Mouse (Mus musculus) limb, embryonic 14.5 days (tissue): Measurements from ENCODE around the gene Scnn1g. TPM values are rescaled to one million over a fixed set of nuclear protein-coding genes. Genes with fewer than 3 reads are reported as not detected.
A peak's percentile ranks its signal among the peaks of the same experiment; 100 is the strongest.

Experiments
- ATAC-seq: fragments of 200-750 bp; cut with Nextera tagmentation; 2 replicates; pipeline ENCODE4 v1.8.0; 2017; ENCODE audit warnings: low read depth, moderate number of reproducible peaks, moderate TSS enrichment; ENCODE audit not compliant: low FRiP score
- DNase-seq: peaks from one replicate; pipeline ENCODE4 v3.0.0-alpha.2; 2015; ENCODE audit warnings: low spot score
- H3K27ac ChIP-seq: fragments of 300-500 bp; sonication (generic); replicated peaks from 2 replicates; pipeline ENCODE4 v1.5.1; 2014; ENCODE audit warnings: low read depth, mild to moderate bottlenecking, low read length, moderate library complexity, mixed read lengths
- H3K27me3 ChIP-seq: fragments of 300-500 bp; sonication (generic); 2 replicates; pipeline ENCODE4 v1.6.1; 2014; ENCODE audit warnings: low read length, mixed read lengths; ENCODE audit not compliant: control insufficient read depth, insufficient read depth
- H3K36me3 ChIP-seq: fragments of 300-500 bp; sonication (generic); 2 replicates; pipeline ENCODE4 v1.6.1; 2014; ENCODE audit warnings: mild to moderate bottlenecking, low read length, moderate library complexity, mixed read lengths; ENCODE audit not compliant: control insufficient read depth, insufficient read depth
- H3K4me1 ChIP-seq: fragments of 300-500 bp; sonication (generic); 2 replicates; pipeline ENCODE4 v1.6.1; 2014; ENCODE audit warnings: antibody characterized with exemption, low read length, mixed read lengths; ENCODE audit not compliant: control insufficient read depth, insufficient read depth
- H3K4me2 ChIP-seq: fragments of 300-500 bp; sonication (generic); replicated peaks from 2 replicates; pipeline ENCODE4 v1.6.1; 2014; ENCODE audit warnings: low read depth, mild to moderate bottlenecking, low read length, moderate library complexity; ENCODE audit not compliant: severe bottlenecking
- H3K4me3 ChIP-seq: fragments of 300-500 bp; sonication (generic); replicated peaks from 2 replicates; pipeline ENCODE4 v1.5.1; 2014; ENCODE audit warnings: low read length
- H3K9ac ChIP-seq: fragments of 300-500 bp; sonication (generic); 2 replicates; pipeline ENCODE4 v1.6.1; 2014; ENCODE audit warnings: mild to moderate bottlenecking, low read depth, low read length, moderate library complexity; ENCODE audit not compliant: severe bottlenecking
- H3K9me3 ChIP-seq: fragments of 300-500 bp; sonication (generic); 2 replicates; pipeline ENCODE4 v1.6.1; 2016; ENCODE audit warnings: low read length; ENCODE audit not compliant: control insufficient read depth
- POLR2A ChIP-seq: fragments of 200-500 bp; IDR thresholded peaks from 2 replicates; pipeline ENCODE4 v1.8.0; 2012; ENCODE audit warnings: inconsistent platforms, mild to moderate bottlenecking, moderate library complexity, borderline replicate concordance; ENCODE audit not compliant: insufficient read depth, insufficient read length; ENCODE audit errors: extremely low read depth
- WGBS: fragments of 180-500 bp; shearing (Covaris S2); extraction: QIAGEN DNeasy Blood & Tissue Kit; methylation state at CpG from one replicate; pipeline ENCODE4 v1.1.7; 2014; 5-methylcytosine and 5-hydroxymethylcytosine counted together
- polyA plus RNA-seq, 2 experiments: library from polyadenylated mRNA; depleted of rRNA in 1 of 2; stranded (reverse) in 1 of 2; unstranded in 1 of 2; fragments of >200 nt; fragmentation: Nextera tagmentation in 1 of 2; extraction: Ambion mirVana in 1 of 2; gene quantifications; 2 replicates each; pipeline versions ENCODE4 v1.2.1 to v1.2.3; 2012 to 2014

Gene Scnn1g
- polyA plus RNA-seq, 2 experiments, result 0.34 to 0.37 TPM

DNA sequence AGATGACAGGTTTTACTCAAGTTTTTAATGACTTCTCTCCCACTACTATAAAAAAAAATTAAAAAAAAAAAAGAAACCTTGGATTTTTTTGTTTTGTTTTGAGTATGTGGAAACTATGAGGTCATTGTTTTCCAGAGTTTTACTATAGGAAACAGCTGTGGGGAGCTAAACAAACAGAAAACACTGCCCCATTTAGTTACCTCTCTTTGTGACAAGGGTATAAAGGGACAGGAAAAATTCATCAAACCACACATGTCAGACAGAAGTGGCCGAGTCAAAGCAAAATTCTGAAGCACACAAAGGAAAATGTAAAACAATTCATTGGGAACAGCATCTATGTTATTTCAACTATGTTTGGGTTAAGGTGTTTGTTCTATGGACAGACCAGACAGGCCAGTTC, 36.7 kb upstream of the Scnn1g start:
- Histone ChIP-seq H3K9ac (no peak overlapping the region), H3K4me3 (no peak overlapping the region), H3K27ac (no peak overlapping the region), H3K4me2 (no peak overlapping the region), H3K9me3 (no peaks in the 10 kb centered on the region), H3K4me1 (no peaks in the 10 kb centered on the region), H3K27me3 (no peaks in the 10 kb centered on the region), H3K36me3 (no peaks in the 10 kb centered on the region)
- ATAC-seq (no peak), DNase-seq (no peak)
- 39% methylated on average over 1 of the region's 1 CpGs for WGBS
- no peak for TF ChIP-seq POLR2A

DNA sequence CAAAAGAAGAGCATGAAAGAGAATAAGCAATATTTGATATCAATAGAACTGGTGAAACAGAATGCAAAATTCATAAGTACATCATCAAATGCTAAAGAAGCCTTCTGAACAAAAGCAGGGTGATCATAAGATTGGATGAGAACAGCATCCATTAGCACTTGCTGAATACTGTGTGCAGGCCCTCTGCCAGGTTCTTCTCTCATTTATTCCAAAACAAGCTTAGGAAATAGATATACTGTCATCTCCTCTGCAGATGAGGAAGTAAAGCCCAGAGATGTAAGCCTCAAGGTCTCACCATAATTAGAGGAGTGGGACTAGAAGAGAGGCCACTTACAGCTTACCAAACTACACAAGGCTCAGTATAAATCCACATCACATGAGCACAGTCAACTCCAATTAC, 35.1 kb upstream of the Scnn1g start:
- H3K9me3 ChIP-seq, result no peaks in the 10 kb centered on the region
- no peaks in the 10 kb centered on the region for H3K4me1 ChIP-seq
- H3K4me2 ChIP-seq, result no peak overlapping the region
- no peak overlapping the region for H3K9ac ChIP-seq
- no peak for ATAC-seq
- no peak for TF ChIP-seq POLR2A
- no peak for DNase-seq
- H3K27ac ChIP-seq, result no peak overlapping the region
- 0 out of 2 replicates have a peak, but pooled peaks cover 2% of the 10 kb centered on the region for H3K36me3 ChIP-seq
- H3K27me3 ChIP-seq, result no peaks in the 10 kb centered on the region
- no peak overlapping the region for H3K4me3 ChIP-seq

DNA sequence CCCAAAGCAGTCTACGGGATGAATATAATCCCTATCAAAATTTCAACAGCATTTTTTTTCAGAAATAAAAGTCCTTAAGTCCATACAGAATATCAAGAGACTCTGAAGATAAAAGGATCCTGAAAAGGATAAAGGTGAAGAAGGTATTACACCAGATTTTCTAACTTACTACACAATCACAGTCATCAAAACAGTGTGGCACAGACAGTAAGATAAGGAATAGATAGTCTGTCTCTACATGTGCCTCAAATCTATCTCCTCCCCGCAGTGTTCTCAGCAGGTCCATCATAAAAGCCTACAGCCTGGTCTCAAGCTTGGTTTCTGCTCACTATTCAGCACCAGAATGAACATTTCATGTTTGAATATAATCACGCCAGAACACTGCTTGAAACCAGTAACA, 33.8 kb upstream of the Scnn1g start:
- 88% methylated on average over 3 of the region's 3 CpGs for WGBS

DNA sequence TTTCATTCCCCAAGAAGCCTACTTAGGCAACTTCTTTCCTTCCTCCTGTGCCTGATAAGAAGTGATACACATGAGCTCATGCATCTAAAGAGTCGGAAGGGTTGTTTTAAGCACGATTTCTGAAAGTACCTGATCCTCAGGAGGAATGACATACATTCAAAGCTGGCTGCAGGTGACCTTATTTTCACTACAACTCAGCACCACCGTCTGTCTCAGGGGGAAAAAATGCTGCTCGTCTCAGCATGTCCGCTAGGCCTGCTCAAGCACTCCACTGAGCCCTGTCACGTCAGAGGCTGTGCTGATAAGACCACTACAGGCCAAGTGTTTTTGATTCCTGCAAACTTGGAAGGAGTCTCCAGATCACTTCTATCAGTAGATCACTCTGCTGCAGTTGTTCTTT, 32.3 kb upstream of the Scnn1g start:
- DNase-seq, result no peak
- Histone ChIP-seq H3K4me2 (no peak overlapping the region), H3K9ac (no peak overlapping the region), H3K4me1 (peaks cover 10% of the 10 kb centered on the region), H3K27me3 (no peaks in the 10 kb centered on the region), H3K36me3 (0 out of 2 replicates have a peak, but pooled peaks cover 5% of the 10 kb centered on the region), H3K9me3 (no peaks in the 10 kb centered on the region), H3K27ac (no peak overlapping the region), H3K4me3 (no peak overlapping the region)
- no peak for ATAC-seq
- TF ChIP-seq POLR2A, result no peak
- WGBS, result 60% methylated on average over 6 of the region's 6 CpGs

More for the DNA sequence above, 33.8 kb upstream of the Scnn1g start:
- Histone ChIP-seq H3K4me3 (no peak overlapping the region), H3K9ac (no peak overlapping the region), H3K27ac (no peak overlapping the region), H3K4me1 (peaks cover 2% of the 10 kb centered on the region; the same call in 1 of the 2 replicates), H3K27me3 (no peaks in the 10 kb centered on the region), H3K36me3 (0 out of 2 replicates have a peak, but pooled peaks cover 5% of the 10 kb centered on the region), H3K4me2 (no peak overlapping the region), H3K9me3 (no peaks in the 10 kb centered on the region)
- no peak for TF ChIP-seq POLR2A
- ATAC-seq, result no peak
- no peak for DNase-seq

DNA sequence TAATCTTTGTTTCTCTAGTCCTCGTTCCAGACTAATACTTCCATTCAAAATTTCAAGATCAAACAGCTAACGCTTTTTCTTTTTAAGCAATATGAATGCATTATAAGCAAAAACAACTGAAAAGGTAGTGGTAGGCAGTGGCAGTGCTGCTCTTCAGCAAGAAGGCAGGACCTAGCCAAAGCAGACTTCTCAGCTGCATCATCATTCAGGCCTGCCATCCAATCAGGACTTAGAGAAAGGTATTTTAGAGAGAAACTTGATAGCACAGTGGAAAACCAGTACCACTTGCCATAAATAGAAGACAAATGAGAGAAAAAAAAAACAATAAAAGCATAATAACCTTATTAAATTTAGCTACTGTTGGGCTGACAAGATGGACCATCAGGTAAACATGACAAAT, 29.2 kb upstream of the Scnn1g start:
- DNase-seq (peak; percentile 26), ATAC-seq (no peak)
- Histone ChIP-seq H3K27me3 (no peaks in the 10 kb centered on the region), H3K27ac (no peak overlapping the region), H3K9ac (no peak overlapping the region), H3K4me3 (no peak overlapping the region), H3K9me3 (no peaks in the 10 kb centered on the region), H3K4me1 (peaks cover 10% of the 10 kb centered on the region), H3K36me3 (0 out of 2 replicates have a peak, but pooled peaks cover 5% of the 10 kb centered on the region), H3K4me2 (0 out of 2 replicates have a peak overlapping the region, but pooled peaks have one; percentile 96)
- WGBS, result 85% methylated on average over 2 of the region's 2 CpGs
- TF ChIP-seq POLR2A, result no peak
